Mouse (Mus musculus) ES-Bruce4 (cell line): Measurements from ENCODE around the gene Trim38.

ENCODE experiments used
- CTCF ChIP-seq: IDR thresholded peaks from one replicate; pipeline ENCODE4 v1.8.1; 2011; ENCODE audit warnings: low read depth, low read length
- EP300 ChIP-seq: IDR thresholded peaks from 2 replicates; pipeline ENCODE4 v1.6.1; 2011; ENCODE audit warnings: low read depth, low read length; ENCODE audit not compliant: insufficient read depth

GRCm38 (mm10) chr13:23740256-23740840, 29.4 kb upstream of the Trim38 start:
- TF ChIP-seq CTCF (no peak), EP300 (no peak)
